Mouse (Mus musculus) heart, postnatal 0 days (tissue): ENCODE data around the gene Klhl30. TPM values are rescaled to one million over a fixed set of nuclear protein-coding genes. Genes with fewer than 3 reads are reported as not detected.

Experiments
- ATAC-seq: fragments of 200-750 bp; cut with Nextera tagmentation; 2 replicates; pipeline ENCODE4 v1.8.0; 2017; ENCODE audit warnings: low read depth, moderate number of reproducible peaks, moderate library complexity; ENCODE audit not compliant: insufficient read depth
- DNase-seq: peaks from one replicate; pipeline ENCODE4 v3.0.0-alpha.2; 2016; ENCODE audit warnings: low spot score
- H3K27ac ChIP-seq: fragments of 300-500 bp; sonication (generic); 2 replicates; pipeline ENCODE4 v1.5.1; 2014; ENCODE audit warnings: low read depth, mild to moderate bottlenecking
- H3K27me3 ChIP-seq: fragments of 300-500 bp; sonication (generic); 2 replicates; pipeline ENCODE4 v1.6.1; 2014; ENCODE audit warnings: low read length, mixed read lengths; ENCODE audit not compliant: control insufficient read depth, insufficient read depth
- H3K36me3 ChIP-seq: fragments of 300-500 bp; sonication (generic); replicated peaks from 2 replicates; pipeline ENCODE4 v1.6.1; 2014; ENCODE audit warnings: low read length, mixed read lengths; ENCODE audit not compliant: control insufficient read depth, insufficient read depth
- H3K4me1 ChIP-seq: fragments of 300-500 bp; sonication (generic); 2 replicates; pipeline ENCODE4 v1.6.1; 2014; ENCODE audit warnings: antibody characterized with exemption; ENCODE audit not compliant: control insufficient read depth, insufficient read depth
- H3K4me2 ChIP-seq: fragments of 300-500 bp; sonication (generic); 2 replicates; pipeline ENCODE4 v1.6.1; 2014; ENCODE audit warnings: low read depth, mild to moderate bottlenecking, low read length, moderate library complexity
- H3K4me3 ChIP-seq: fragments of 300-500 bp; sonication (generic); 2 replicates; pipeline ENCODE4 v1.5.1; 2014; ENCODE audit warnings: low read depth, low read length
- H3K9ac ChIP-seq: fragments of 300-500 bp; sonication (generic); replicated peaks from 2 replicates; pipeline ENCODE4 v1.6.1; 2014; ENCODE audit warnings: low read depth, low read length, mixed read lengths
- H3K9me3 ChIP-seq: fragments of 300-500 bp; sonication (generic); replicated peaks from 2 replicates; pipeline ENCODE4 v1.6.1; 2016; ENCODE audit warnings: low read length; ENCODE audit not compliant: control insufficient read depth
- CTCF ChIP-seq: IDR thresholded peaks from 2 replicates; pipeline ENCODE4 v1.5.1; 2016; ENCODE audit warnings: antibody characterized with exemption, control low read depth, low read depth
- EP300 ChIP-seq: IDR thresholded peaks from 2 replicates; pipeline ENCODE4 v1.6.1; 2016; ENCODE audit warnings: antibody characterized with exemption, low read depth
- WGBS: fragments of 180-500 bp; shearing (Covaris S2); extraction: QIAGEN DNeasy Blood & Tissue Kit; methylation state at CpG from one replicate; pipeline ENCODE4 v1.1.7; 2014; 5-methylcytosine and 5-hydroxymethylcytosine counted together
- polyA plus RNA-seq: library from polyadenylated mRNA; unstranded; fragments of >200 nt; fragmentation: Nextera tagmentation; extraction: Ambion mirVana; gene quantifications from 2 replicates; pipeline ENCODE4 v1.2.1, GENCODE M21; 2015
- total RNA-seq: library from RNA; depleted of rRNA; stranded (reverse); fragments of >200 nt; gene quantifications from 2 replicates; pipeline ENCODE4 v1.2.3, GENCODE M21; 2014; ENCODE audit warnings: low replicate concordance

The Klhl30 gene
- total and polyA plus RNA-seq, 2 experiments from 2014 or later: 64.0 to 83.2 TPM

DNA sequence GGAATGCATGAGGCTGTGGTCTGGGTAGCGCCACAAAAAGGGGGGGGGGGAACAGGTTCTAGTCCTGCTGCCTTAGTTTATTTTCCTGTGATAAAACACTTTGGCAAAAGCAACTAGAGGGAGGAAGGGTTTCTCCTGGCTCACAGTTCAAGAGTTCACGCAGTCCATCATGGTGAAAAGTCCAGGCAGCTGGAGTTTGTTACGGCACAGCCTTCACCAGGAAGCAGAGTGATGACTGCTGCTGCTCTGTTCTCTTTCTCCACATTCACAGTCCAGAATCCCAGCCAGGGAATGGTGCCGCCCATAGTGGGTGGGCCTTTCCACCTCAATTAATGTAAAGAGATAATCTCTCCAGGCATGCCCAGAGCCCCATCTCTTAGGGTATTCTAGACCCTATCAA lies 38.5 kb upstream of the Klhl30 start:
- Histone ChIP-seq H3K4me1 (no peaks in the 10 kb centered on the region), H3K9ac (no peak overlapping the region), H3K4me3 (no peak overlapping the region), H3K27ac (no peak overlapping the region), H3K4me2 (no peak overlapping the region), H3K27me3 (no peaks in the 10 kb centered on the region), H3K9me3 (no peaks in the 10 kb centered on the region), H3K36me3 (peaks cover 34% of the 10 kb centered on the region)
- TF ChIP-seq EP300 (no peak), CTCF (no peak)
- ATAC-seq (no peak), DNase-seq (no peak)
- WGBS: 76% methylated on average over 4 of the region's 4 CpGs

DNA sequence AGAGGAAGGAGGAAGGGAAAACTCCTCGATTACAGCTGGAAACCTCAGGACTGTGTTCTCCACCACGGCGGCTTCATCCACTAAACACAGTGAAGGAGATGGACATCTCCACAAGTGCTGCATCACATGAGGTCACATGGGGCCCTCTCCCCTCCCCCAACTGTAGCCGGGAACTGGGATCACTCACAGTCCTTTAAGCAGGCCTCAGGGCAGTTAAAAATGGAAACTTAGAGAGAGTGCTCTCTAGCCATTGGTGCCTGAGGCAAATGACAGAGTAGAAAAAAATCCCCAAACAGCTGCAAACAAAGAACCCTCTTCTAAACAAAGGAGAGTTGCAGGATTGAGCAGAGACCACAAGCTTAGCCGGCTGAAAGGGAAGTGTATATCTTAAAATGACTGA lies 37.6 kb upstream of the Klhl30 start:
- peak; percentile 78 for ATAC-seq
- no peaks in the 10 kb centered on the region for H3K27me3 ChIP-seq
- H3K36me3 ChIP-seq: peaks cover 25% of the 10 kb centered on the region
- no peak overlapping the region for H3K4me2 ChIP-seq
- H3K27ac ChIP-seq: peak overlapping the region; percentile 39
- no peaks in the 10 kb centered on the region for H3K9me3 ChIP-seq
- H3K9ac ChIP-seq: no peak overlapping the region
- peaks cover 8% of the 10 kb centered on the region for H3K4me1 ChIP-seq
- TF ChIP-seq CTCF (no peak), EP300 (no peak; the same call in 1 of the 2 replicates)
- WGBS: 27% methylated on average over 5 of the region's 5 CpGs
- peak; percentile 43 for DNase-seq
- H3K4me3 ChIP-seq: no peak overlapping the region

DNA sequence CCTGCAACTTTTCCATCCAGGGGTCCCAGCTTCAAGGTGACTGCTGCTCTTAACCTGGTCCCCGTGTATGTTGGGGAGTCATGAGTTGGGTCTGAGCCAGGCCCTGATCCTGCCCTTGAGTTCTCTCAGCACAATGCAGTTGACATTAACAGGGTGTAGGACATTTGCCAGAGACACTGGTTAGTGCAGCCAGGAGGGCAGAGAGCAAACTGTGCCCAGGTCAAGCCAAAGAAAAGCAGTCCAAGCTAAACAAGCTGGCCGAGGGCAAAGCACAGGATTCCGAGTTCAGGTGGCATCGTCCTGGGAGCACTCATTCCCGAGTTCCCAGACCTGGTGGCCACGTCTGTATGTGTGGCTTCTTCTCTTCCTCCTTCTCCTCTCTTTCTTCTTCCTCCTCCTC lies 33.2 kb upstream of the Klhl30 start:
- 64% methylated on average over 6 of the region's 6 CpGs for whole genome bisulfite sequencing
- H3K27ac ChIP-seq: no peak overlapping the region
- H3K4me1 ChIP-seq: peaks cover 22% of the 10 kb centered on the region
- no peak overlapping the region for H3K4me2 ChIP-seq
- H3K9ac ChIP-seq: no peak overlapping the region
- TF ChIP-seq CTCF (no peak), EP300 (no peak)
- H3K9me3 ChIP-seq: no peaks in the 10 kb centered on the region
- ATAC-seq (no peak; the same call in 1 of the 2 replicates), DNase-seq (peak; percentile 15)
- no peaks in the 10 kb centered on the region for H3K27me3 ChIP-seq
- no peaks in the 10 kb centered on the region; the same call in 1 of the 2 replicates for H3K36me3 ChIP-seq
- no peak overlapping the region for H3K4me3 ChIP-seq

DNA sequence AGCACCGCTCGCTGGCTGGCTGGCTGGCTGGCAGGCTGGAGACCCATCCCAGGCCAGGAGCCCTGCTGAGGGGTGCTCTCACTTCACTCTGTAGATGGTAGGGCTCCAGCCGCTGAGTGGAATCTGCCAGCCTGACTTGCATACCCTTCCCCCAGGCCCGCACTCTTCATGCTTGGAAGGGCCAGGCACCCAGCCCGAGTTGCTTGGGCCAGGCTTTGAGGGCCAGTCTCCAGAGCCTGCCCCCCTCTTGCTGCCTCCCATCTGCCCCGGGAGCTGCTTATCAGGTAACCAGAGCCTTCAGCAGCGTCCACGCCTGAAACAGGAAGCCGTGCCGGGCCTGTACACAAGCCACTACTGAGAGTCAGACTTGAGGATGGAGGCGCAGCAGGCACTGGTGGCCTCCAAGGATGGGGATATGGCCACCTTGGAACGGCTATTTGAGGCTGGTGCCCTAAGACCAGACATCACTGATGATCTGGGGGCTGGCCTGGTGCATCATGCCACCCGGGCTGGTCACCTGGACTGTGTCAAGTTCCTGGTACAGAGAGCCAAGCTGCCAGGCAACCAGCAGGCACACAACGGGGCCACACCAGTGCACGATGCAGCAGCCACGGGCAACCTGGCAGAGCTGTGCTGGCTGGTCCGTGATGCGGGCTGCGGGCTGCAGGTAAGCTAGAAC lies 28.9 kb upstream of the Klhl30 start, which contains the start of gene Espnl:
Gene Espnl, plus strand, starts transcription at position 316 of the 679 bp plus-strand sequence.
- TF ChIP-seq CTCF (no peak), EP300 (no peak)
- no peak within 1 kb of the TSS for H3K27ac ChIP-seq
- peak; percentile 59 for ATAC-seq
- peak; percentile 49 for DNase-seq
- 36% methylated on average over 19 of the region's 19 CpGs for WGBS
- H3K9ac ChIP-seq: no peak within 1 kb of the TSS
- no peaks in the 10 kb centered on the region for H3K9me3 ChIP-seq
- no peak within 1 kb of the TSS for H3K4me2 ChIP-seq
- H3K4me3 ChIP-seq: no peak within 1 kb of the TSS
- peaks cover 22% of the 10 kb centered on the region for H3K4me1 ChIP-seq
- H3K27me3 ChIP-seq: no peaks in the 10 kb centered on the region
- H3K36me3 ChIP-seq: no peaks in the 10 kb centered on the region

DNA sequence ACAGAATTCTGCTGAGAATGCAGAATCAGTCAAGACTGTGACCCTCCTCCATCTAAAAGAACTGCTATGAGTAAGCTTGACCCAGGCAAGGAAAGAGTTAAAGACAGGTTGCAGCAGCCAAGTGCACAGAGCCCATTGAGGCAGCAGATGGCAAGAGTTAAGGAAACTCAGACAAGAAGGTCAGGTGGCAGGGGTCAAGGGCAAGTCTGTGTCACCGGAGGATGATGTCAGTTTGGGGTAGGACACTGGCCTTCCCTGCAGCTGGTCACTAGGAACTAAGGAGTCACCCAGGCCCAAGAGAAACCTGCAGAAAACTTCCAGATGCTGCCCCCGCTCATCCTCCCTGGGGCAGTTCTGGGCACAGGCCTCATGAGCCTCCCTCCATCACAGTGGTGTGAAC lies 26.2 kb upstream of the Klhl30 start:
- no peaks in the 10 kb centered on the region for H3K9me3 ChIP-seq
- no peaks in the 10 kb centered on the region for H3K36me3 ChIP-seq
- no peak overlapping the region for H3K4me3 ChIP-seq
- WGBS: 77% methylated on average over 2 of the region's 2 CpGs
- H3K9ac ChIP-seq: no peak overlapping the region
- peaks cover 12% of the 10 kb centered on the region for H3K4me1 ChIP-seq
- H3K27me3 ChIP-seq: no peaks in the 10 kb centered on the region
- ATAC-seq (no peak), DNase-seq (no peak)
- H3K27ac ChIP-seq: no peak overlapping the region
- no peak for TF ChIP-seq EP300
- TF ChIP-seq CTCF: no peak
- H3K4me2 ChIP-seq: no peak overlapping the region

DNA sequence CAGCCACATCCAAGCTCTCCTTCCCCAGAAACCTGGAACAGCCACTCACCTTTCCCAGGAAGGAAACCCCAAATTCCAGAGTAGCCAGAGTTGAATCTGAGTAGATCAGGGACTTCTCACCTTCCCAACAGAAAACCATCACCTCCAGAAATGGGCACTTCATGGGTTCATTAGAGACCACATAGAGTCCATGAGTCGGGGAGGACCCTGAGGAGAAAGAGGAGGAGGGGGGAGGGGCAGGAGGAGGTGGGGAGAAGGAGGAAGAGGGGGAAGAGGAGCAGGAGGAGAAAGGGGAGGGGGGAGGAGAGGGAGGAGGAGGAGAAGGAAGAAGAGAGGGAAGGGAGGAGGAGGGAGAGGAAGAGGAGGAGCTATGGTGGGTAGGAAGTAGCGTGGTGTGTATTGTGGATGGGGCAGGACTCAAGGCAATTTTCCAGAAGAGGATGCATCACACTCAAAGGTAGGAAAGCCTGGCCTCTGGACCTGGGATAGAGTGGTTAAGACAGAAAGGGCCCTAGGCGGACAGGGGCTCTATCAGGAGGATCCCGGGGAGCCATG lies 25.3 kb upstream of the Klhl30 start:
- WGBS: 76% methylated on average over 4 of the region's 4 CpGs
- no peak overlapping the region for H3K9ac ChIP-seq
- no peak for TF ChIP-seq EP300
- no peak for TF ChIP-seq CTCF
- no peaks in the 10 kb centered on the region for H3K9me3 ChIP-seq
- peaks cover 12% of the 10 kb centered on the region for H3K4me1 ChIP-seq
- DNase-seq: no peak
- ATAC-seq: no peak
- no peaks in the 10 kb centered on the region for H3K27me3 ChIP-seq
- no peak overlapping the region for H3K4me2 ChIP-seq
- no peaks in the 10 kb centered on the region for H3K36me3 ChIP-seq
- H3K27ac ChIP-seq: no peak overlapping the region
- no peak overlapping the region for H3K4me3 ChIP-seq
